Mouse (Mus musculus): Measurements from ENCODE around the gene Cfap46. TPM values are rescaled to one million over a fixed set of nuclear protein-coding genes. Genes with fewer than 3 reads are reported as not detected.

The Cfap46 gene
- polyA plus RNA-seq, 2 experiments: 0.17 to 0.31 TPM

- TF ChIP-seq POLR2A (IDR thresholded peaks at IDR 0.05; ENCODE audit: borderline replicate concordance, extremely low read depth, insufficient read depth, insufficient read length): no peak
- H3K27me3 ChIP-seq (ENCODE audit: control insufficient read depth, insufficient read depth, low read length): no peaks in the 10 kb centered on the region
- no peak overlapping the region for H3K4me2 ChIP-seq (replicated peaks; ENCODE audit: low read depth, low read length, severe bottlenecking)
- no peak for ATAC-seq (ENCODE audit: low FRiP score, low read depth)
- no peaks in the 10 kb centered on the region for H3K9me3 ChIP-seq (ENCODE audit: control insufficient read depth, low read length)
- H3K36me3 ChIP-seq (ENCODE audit: control insufficient read depth, insufficient read depth, low read length): no peaks in the 10 kb centered on the region
- no peak overlapping the region for H3K4me3 ChIP-seq (replicated peaks; ENCODE audit: low read length)
- DNase-seq (ENCODE audit: low spot score): no peak
- 78% methylated on average over 11 of the region's 11 CpGs for WGBS
- no peak overlapping the region for H3K27ac ChIP-seq (replicated peaks; ENCODE audit: low read depth, low read length)
- no peak overlapping the region for H3K9ac ChIP-seq (ENCODE audit: low read depth, low read length, severe bottlenecking)
- H3K4me1 ChIP-seq (ENCODE audit: control insufficient read depth, insufficient read depth, low read length): no peaks in the 10 kb centered on the region
Observed at GRCm38 (mm10) chr7:139692211-139692610, 8.6 kb upstream of the Cfap46 start.

GRCm38 (mm10) chr7:139685336-139685735 lies 1.7 kb upstream of the Cfap46 start:
- DNase-seq (ENCODE audit: low spot score): no peak
- Histone ChIP-seq H3K9me3 (ENCODE audit: control insufficient read depth, low read length) (no peaks in the 10 kb centered on the region), H3K27me3 (ENCODE audit: control insufficient read depth, insufficient read depth, low read length) (no peaks in the 10 kb centered on the region), H3K4me2 (replicated peaks; ENCODE audit: low read depth, low read length, severe bottlenecking) (no peak overlapping the region), H3K4me1 (ENCODE audit: control insufficient read depth, insufficient read depth, low read length) (no peaks in the 10 kb centered on the region), H3K4me3 (replicated peaks; ENCODE audit: low read length) (no peak overlapping the region), H3K27ac (replicated peaks; ENCODE audit: low read depth, low read length) (no peak overlapping the region), H3K36me3 (ENCODE audit: control insufficient read depth, insufficient read depth, low read length) (no peaks in the 10 kb centered on the region), H3K9ac (ENCODE audit: low read depth, low read length, severe bottlenecking) (no peak overlapping the region)
- ATAC-seq (ENCODE audit: low FRiP score, low read depth): no peak
- TF ChIP-seq POLR2A (IDR thresholded peaks at IDR 0.05; ENCODE audit: borderline replicate concordance, extremely low read depth, insufficient read depth, insufficient read length): no peak

DNA sequence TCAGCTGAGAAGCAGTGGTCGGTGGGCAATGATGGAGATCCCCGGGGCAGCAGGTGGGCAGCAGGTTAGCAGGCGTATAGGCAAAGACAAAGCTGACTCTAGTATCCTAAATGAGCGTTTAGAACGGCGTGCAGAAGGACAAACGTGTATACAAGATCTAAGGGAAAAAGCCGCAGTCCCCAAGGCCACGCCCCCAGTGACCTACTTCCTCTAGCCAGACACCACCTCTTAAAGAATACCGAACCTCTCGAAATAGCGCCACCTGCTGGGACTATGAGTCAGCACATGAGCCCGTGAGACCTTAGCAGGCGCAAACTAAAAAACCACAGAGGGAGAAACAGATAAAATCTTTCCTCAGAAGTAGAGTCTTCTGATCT lies 924 bp upstream of the Cfap46 start:
- Histone ChIP-seq H3K27ac (replicated peaks; ENCODE audit: low read depth, low read length) (no peak overlapping the region), H3K27me3 (ENCODE audit: control insufficient read depth, insufficient read depth, low read length) (no peaks in the 10 kb centered on the region), H3K9me3 (ENCODE audit: control insufficient read depth, low read length) (no peaks in the 10 kb centered on the region), H3K9ac (ENCODE audit: low read depth, low read length, severe bottlenecking) (peak overlapping the region; percentile 56), H3K4me1 (ENCODE audit: control insufficient read depth, insufficient read depth, low read length) (no peaks in the 10 kb centered on the region), H3K4me3 (replicated peaks; ENCODE audit: low read length) (peak overlapping the region; percentile 53), H3K36me3 (ENCODE audit: control insufficient read depth, insufficient read depth, low read length) (no peaks in the 10 kb centered on the region), H3K4me2 (replicated peaks; ENCODE audit: low read depth, low read length, severe bottlenecking) (peak overlapping the region; percentile 92)
- peak; percentile 88 for ATAC-seq (ENCODE audit: low FRiP score, low read depth)
- no peak for TF ChIP-seq POLR2A (IDR thresholded peaks at IDR 0.05; ENCODE audit: borderline replicate concordance, extremely low read depth, insufficient read depth, insufficient read length)
- WGBS: under 1% methylated on average over 14 of the region's 14 CpGs
- DNase-seq (ENCODE audit: low spot score): peak; percentile 94

GRCm38 (mm10) chr7:139681921-139682598 lies 1.6 kb downstream of the Cfap46 start:
- Histone ChIP-seq H3K4me1 (ENCODE audit: control insufficient read depth, insufficient read depth, low read length) (no peaks in the 10 kb centered on the region), H3K27me3 (ENCODE audit: control insufficient read depth, insufficient read depth, low read length) (no peaks in the 10 kb centered on the region), H3K9me3 (ENCODE audit: control insufficient read depth, low read length) (no peaks in the 10 kb centered on the region), H3K36me3 (ENCODE audit: control insufficient read depth, insufficient read depth, low read length) (no peaks in the 10 kb centered on the region), H3K27ac (replicated peaks; ENCODE audit: low read depth, low read length) (no peak overlapping the region), H3K9ac (ENCODE audit: low read depth, low read length, severe bottlenecking) (no peak overlapping the region), H3K4me3 (replicated peaks; ENCODE audit: low read length) (no peak overlapping the region), H3K4me2 (replicated peaks; ENCODE audit: low read depth, low read length, severe bottlenecking) (no peak overlapping the region)
- TF ChIP-seq POLR2A (IDR thresholded peaks at IDR 0.05; ENCODE audit: borderline replicate concordance, extremely low read depth, insufficient read depth, insufficient read length): no peak
- ATAC-seq (ENCODE audit: low FRiP score, low read depth) (no peak), DNase-seq (ENCODE audit: low spot score) (no peak)
- WGBS: 77% methylated on average over 11 of the region's 11 CpGs

DNA sequence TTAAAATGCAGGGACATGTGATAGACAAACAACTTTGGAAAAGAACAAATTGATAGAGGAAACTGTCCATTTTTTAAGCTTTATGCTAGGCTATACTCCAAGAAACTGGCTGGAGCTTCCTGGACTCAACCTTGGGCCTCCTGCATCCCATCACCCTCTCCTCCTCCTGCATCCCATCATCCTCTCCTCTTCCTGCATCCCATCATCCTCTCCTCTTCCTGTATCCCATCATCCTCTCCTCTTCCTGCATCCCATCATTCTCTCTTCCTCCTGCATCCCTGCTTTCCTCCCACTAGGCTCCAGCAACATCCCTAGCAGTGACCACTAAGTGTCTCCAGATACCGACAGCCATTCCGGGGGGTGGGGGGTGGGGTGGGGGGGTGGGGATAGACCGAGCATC lies 7.2 kb downstream of the Cfap46 start:
- TF ChIP-seq POLR2A (IDR thresholded peaks at IDR 0.05; ENCODE audit: borderline replicate concordance, extremely low read depth, insufficient read depth, insufficient read length): no peak

More for the DNA sequence above, 7.2 kb downstream of the Cfap46 start:
- DNase-seq (ENCODE audit: low spot score) (no peak), ATAC-seq (ENCODE audit: low FRiP score, low read depth) (no peak)
- H3K4me1 ChIP-seq (ENCODE audit: control insufficient read depth, insufficient read depth, low read length): no peaks in the 10 kb centered on the region
- no peaks in the 10 kb centered on the region for H3K27me3 ChIP-seq (ENCODE audit: control insufficient read depth, insufficient read depth, low read length)
- H3K9me3 ChIP-seq (ENCODE audit: control insufficient read depth, low read length): no peaks in the 10 kb centered on the region
- no peak overlapping the region for H3K4me3 ChIP-seq (replicated peaks; ENCODE audit: low read length)
- H3K9ac ChIP-seq (ENCODE audit: low read depth, low read length, severe bottlenecking): no peak overlapping the region
- no peak overlapping the region for H3K4me2 ChIP-seq (replicated peaks; ENCODE audit: low read depth, low read length, severe bottlenecking)
- no peaks in the 10 kb centered on the region for H3K36me3 ChIP-seq (ENCODE audit: control insufficient read depth, insufficient read depth, low read length)
- H3K27ac ChIP-seq (replicated peaks; ENCODE audit: low read depth, low read length): no peak overlapping the region
- 69% methylated on average over 3 of the region's 3 CpGs for WGBS
